Mouse (Mus musculus) spleen, postnatal 36 days (tissue): ENCODE measurements around the gene Cav2.

ENCODE experiments used
- DNase-seq, 2 experiments: peaks; one replicate each; pipeline ENCODE4 v3.0.0; 2022; ENCODE audit warnings: low spot score in 2 of 2, mixed read lengths in 1 of 2

Cav2 gene

GRCm38 (mm10) chr6:17309260-17309659 is 28.3 kb downstream of the Cav2 start:
- DNase-seq: no peak

GRCm38 (mm10) chr6:17314241-17314640 is 33.3 kb downstream of the Cav2 start:
- no peak for DNase-seq

DNA sequence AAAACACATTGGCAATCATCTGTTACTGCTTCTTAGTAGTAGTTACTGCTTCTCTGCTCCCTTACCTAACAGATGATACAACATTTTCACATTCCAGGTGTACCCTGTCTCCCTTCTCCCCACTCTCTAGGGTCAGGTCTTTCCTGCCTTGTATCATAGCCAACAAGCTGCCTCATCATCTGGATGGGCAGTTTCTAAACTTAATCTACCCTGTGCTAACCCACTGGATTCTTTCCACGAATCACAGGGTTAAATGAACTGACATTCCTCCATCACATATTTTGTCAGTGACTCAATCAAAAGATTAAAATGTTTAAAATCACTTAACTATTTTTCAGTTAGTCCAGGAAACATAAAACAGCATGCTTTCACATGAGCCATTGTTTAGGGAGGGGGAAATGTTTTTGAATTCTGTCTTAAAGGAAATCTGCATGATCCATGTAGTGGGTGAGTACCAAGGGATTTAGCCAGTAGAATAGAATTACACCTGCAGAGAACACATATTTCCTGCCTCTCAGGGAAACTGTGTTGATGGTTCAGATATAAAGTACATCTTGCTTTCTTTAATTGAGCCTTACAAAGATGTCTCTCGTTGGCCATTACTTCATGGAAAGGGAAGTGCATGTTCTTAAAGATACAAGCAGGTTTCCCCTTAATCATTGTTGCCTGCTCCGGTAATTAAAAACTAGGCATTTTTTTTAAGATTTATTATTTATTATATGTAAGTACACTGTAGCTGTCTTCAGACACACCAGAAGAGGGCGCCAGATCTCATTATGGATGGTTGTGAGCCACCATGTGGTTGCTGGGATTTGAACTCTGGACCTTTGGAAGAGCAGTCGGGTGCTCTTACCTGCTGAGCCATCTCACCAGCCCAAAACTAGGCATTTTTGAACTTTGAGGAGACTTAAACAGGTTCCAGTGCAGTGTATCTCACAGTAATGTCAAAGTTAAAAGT is 34.0 kb downstream of the Cav2 start:
- no peak for DNase-seq

DNA sequence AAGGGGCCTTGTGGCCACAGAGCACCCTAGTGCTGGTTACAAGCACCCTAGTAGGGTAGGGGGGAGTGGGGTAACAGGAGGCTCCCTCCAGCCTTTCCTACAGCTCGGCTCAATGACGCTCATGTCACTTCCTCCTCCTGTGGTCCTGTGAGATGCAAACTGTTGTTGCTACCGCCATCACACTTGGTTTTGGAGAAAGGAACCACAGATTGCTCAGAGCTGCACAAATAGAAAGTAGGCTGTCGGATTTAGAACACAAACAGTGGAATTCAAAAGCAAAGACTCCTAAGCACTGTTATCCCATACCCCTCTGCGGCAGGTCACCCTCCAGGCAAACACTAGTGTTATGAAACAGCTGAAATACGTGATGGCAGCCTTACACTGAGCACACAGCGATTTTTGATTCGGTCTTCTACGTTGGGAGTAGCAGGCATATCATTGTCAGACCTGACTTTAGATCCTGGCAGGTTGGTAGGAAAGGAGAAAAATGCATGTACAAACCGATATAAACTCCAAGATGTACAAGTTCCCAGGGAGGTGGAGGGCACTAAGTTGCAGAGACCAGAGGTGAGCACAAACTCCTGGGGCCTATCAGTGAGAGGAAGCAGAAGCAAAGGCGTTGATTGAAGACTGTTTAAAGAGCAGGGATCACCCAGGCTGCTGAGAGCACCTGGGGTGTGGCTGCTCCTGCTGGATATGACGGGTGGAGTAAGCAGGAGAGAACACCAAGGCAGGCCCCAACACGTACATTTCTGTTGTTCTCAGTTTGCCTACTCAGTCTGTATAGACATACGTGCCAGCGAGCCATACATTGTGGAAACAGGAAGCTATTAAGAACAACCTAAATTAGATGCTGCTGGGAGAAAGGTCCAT is 35.5 kb downstream of the Cav2 start:
- no peak for DNase-seq

GRCm38 (mm10) chr6:17317167-17317524 is 36.2 kb downstream of the Cav2 start:
- DNase-seq: no peak

GRCm38 (mm10) chr6:17317944-17318343 is 37.0 kb downstream of the Cav2 start:
- no peak for DNase-seq

GRCm38 (mm10) chr6:17321976-17322375 is 41.0 kb downstream of the Cav2 start:
- DNase-seq: no peak

DNA sequence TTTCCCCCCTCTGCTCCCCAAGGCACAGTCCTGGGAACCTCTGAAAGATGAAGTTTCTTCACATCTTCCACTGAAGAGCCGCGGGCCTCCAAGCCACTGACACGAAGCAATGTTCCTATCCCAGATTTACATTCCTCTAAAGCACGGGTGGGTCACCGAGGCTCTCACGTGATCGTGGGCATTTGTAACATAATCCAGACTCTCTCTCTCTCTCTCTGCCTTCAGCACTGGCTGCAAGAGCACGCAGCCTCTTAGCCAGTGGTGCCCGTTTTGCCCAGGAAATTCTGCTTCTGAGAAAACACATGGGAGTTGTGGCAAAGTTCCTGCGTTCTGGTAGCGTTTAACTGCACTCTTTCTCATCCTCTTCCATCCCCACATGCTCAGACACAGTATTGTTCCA is 46.2 kb downstream of the Cav2 start:
- DNase-seq: no peak

- no peak for DNase-seq
These were observed 48.8 kb downstream of the Cav2 start for GRCm38 (mm10) chr6:17329801-17330200.

GRCm38 (mm10) chr6:17337724-17338123 is 56.7 kb downstream of the Cav2 start:
- DNase-seq: no peak
